Mouse (Mus musculus): Measurements from ENCODE around the gene Dgkg. TPM values are rescaled to one million over a fixed set of nuclear protein-coding genes. Genes with fewer than 3 reads are reported as not detected.

Gene Dgkg
- polyA plus RNA-seq, 1 experiment from 2014 or later = 0.08 TPM

DNA sequence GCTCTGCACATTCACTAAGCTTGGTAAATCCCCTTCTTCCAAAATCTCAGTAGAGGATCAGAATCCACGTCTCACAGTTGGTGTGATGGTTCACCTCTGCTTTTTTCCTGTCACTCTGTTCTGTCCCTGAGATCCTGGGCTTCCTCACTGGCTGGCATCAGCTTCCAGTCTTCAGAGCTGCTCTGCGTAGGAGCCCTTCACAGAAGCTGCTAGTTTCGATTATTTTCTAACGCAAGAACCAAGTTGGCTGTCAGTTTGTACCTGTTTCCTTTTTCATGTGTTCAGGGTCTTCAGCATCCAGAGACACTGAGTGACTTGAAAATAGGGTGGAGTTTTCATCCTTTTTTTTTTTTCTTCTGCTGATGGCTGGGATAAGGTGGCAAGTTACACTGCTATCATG is 15.0 kb downstream of the Dgkg start:
- WGBS = 70% methylated on average over 4 of the region's 4 CpGs
- no peaks in the 10 kb centered on the region for H3K36me3 ChIP-seq
- H3K4me3 ChIP-seq = no peak overlapping the region
- ATAC-seq (ENCODE audit: low FRiP score, low read depth) = no peak
- H3K9me3 ChIP-seq = no peaks in the 10 kb centered on the region
- no peak overlapping the region for H3K4me2 ChIP-seq (replicated peaks)
- no peak overlapping the region for H3K9ac ChIP-seq
- H3K4me1 ChIP-seq = no peaks in the 10 kb centered on the region
- no peaks in the 10 kb centered on the region for H3K27me3 ChIP-seq
- no peak overlapping the region for H3K27ac ChIP-seq

GRCm38 (mm10) chr16:22641588-22641987 is 15.4 kb downstream of the Dgkg start:
- 16% methylated on average over 9 of the region's 9 CpGs for WGBS
- Histone ChIP-seq H3K4me2 (replicated peaks) (no peak overlapping the region), H3K36me3 (no peaks in the 10 kb centered on the region), H3K27ac (no peak overlapping the region), H3K9me3 (no peaks in the 10 kb centered on the region), H3K9ac (no peak overlapping the region), H3K4me1 (no peaks in the 10 kb centered on the region), H3K4me3 (no peak overlapping the region), H3K27me3 (no peaks in the 10 kb centered on the region)
- ATAC-seq (ENCODE audit: low FRiP score, low read depth) = no peak

- H3K9me3 ChIP-seq = no peaks in the 10 kb centered on the region
- H3K36me3 ChIP-seq = no peaks in the 10 kb centered on the region
- no peak overlapping the region for H3K27ac ChIP-seq
- H3K4me3 ChIP-seq = no peak overlapping the region
- no peak overlapping the region for H3K4me2 ChIP-seq (replicated peaks)
- no peak overlapping the region for H3K9ac ChIP-seq
- no peaks in the 10 kb centered on the region for H3K27me3 ChIP-seq
- no peaks in the 10 kb centered on the region for H3K4me1 ChIP-seq
- ATAC-seq (ENCODE audit: low FRiP score, low read depth) = no peak
- 64% methylated on average over 3 of the region's 3 CpGs for WGBS
Measured at GRCm38 (mm10) chr16:22637311-22637710, 19.7 kb downstream of the Dgkg start.

GRCm38 (mm10) chr16:22635706-22636105 is 21.3 kb downstream of the Dgkg start:
- Histone ChIP-seq H3K4me2 (replicated peaks) (no peak overlapping the region), H3K27ac (no peak overlapping the region), H3K27me3 (no peaks in the 10 kb centered on the region), H3K4me3 (no peak overlapping the region), H3K9ac (no peak overlapping the region), H3K4me1 (no peaks in the 10 kb centered on the region), H3K9me3 (no peaks in the 10 kb centered on the region), H3K36me3 (no peaks in the 10 kb centered on the region)
- no peak for ATAC-seq (ENCODE audit: low FRiP score, low read depth)
- 59% methylated on average over 8 of the region's 8 CpGs for WGBS

DNA sequence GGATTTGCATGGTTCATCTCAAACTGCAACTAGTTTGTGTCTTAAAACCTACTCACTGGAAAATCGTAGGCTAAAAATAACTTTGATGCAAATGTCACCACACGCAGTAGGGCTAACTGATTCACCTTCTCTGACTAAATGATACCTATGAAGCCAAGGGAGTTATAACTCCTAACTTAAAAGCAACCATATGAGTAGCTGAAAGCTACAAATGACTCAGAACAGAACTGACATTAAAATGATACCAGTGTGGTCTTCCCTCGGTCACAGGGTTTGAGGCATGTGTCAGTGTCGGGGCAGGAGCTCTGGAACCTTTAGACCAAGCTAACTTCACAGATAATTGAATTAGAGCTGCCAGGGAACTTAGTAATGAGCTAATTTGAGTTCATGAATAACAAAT is 24.0 kb downstream of the Dgkg start:
- H3K4me1 ChIP-seq = no peaks in the 10 kb centered on the region
- H3K36me3 ChIP-seq = no peaks in the 10 kb centered on the region
- H3K4me3 ChIP-seq = no peak overlapping the region
- ATAC-seq (ENCODE audit: low FRiP score, low read depth) = no peak
- no peak overlapping the region for H3K27ac ChIP-seq
- no peak overlapping the region for H3K9ac ChIP-seq
- no peaks in the 10 kb centered on the region for H3K27me3 ChIP-seq
- no peaks in the 10 kb centered on the region for H3K9me3 ChIP-seq
- H3K4me2 ChIP-seq (replicated peaks) = no peak overlapping the region
- WGBS = 80% methylated on average over 4 of the region's 4 CpGs

- no peaks in the 10 kb centered on the region for H3K4me1 ChIP-seq
- no peak overlapping the region for H3K27ac ChIP-seq
- H3K36me3 ChIP-seq = no peaks in the 10 kb centered on the region
- H3K27me3 ChIP-seq = no peaks in the 10 kb centered on the region
- ATAC-seq (ENCODE audit: low FRiP score, low read depth) = no peak
- WGBS = 78% methylated on average over 4 of the region's 4 CpGs
- H3K9me3 ChIP-seq = no peaks in the 10 kb centered on the region
- no peak overlapping the region for H3K4me2 ChIP-seq (replicated peaks)
- no peak overlapping the region for H3K9ac ChIP-seq
- H3K4me3 ChIP-seq = no peak overlapping the region
Measured at GRCm38 (mm10) chr16:22630351-22630750, 26.7 kb downstream of the Dgkg start.

DNA sequence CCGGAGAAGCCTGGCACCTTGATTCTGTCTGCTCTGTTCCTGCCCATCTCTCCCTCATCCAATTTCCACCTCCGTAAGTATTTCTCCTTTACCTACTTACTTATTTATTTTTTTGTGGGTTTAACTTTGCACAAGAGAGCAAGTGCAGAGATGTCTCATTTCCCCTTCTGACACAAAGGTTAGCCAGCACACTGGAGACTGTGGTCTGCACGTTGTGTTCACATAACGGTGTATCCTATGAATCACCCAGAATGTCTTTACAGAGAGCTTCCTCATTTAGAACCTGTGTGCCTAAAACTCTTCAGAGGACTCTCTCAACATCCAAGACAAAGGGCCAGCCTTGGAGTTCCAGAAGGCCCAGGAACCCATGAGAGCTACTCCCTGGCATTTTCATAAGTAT is 27.1 kb downstream of the Dgkg start:
- WGBS = 83% methylated on average over 4 of the region's 4 CpGs
- H3K4me2 ChIP-seq (replicated peaks) = no peak overlapping the region
- H3K27me3 ChIP-seq = no peaks in the 10 kb centered on the region
- no peak overlapping the region for H3K4me3 ChIP-seq
- H3K9ac ChIP-seq = no peak overlapping the region
- no peaks in the 10 kb centered on the region for H3K4me1 ChIP-seq
- no peaks in the 10 kb centered on the region for H3K36me3 ChIP-seq
- no peak overlapping the region for H3K27ac ChIP-seq
- no peaks in the 10 kb centered on the region for H3K9me3 ChIP-seq
- no peak for ATAC-seq (ENCODE audit: low FRiP score, low read depth)

GRCm38 (mm10) chr16:22625987-22626386 is 31.0 kb downstream of the Dgkg start:
- no peaks in the 10 kb centered on the region for H3K27me3 ChIP-seq
- no peak overlapping the region for H3K4me3 ChIP-seq
- no peak overlapping the region for H3K27ac ChIP-seq
- no peak for ATAC-seq (ENCODE audit: low FRiP score, low read depth)
- H3K4me1 ChIP-seq = peaks cover 9% of the 10 kb centered on the region; the same call in 1 of the 2 replicates
- H3K4me2 ChIP-seq (replicated peaks) = no peak overlapping the region
- no peaks in the 10 kb centered on the region for H3K36me3 ChIP-seq
- 86% methylated on average over 5 of the region's 5 CpGs for WGBS
- no peak overlapping the region for H3K9ac ChIP-seq
- no peaks in the 10 kb centered on the region for H3K9me3 ChIP-seq

DNA sequence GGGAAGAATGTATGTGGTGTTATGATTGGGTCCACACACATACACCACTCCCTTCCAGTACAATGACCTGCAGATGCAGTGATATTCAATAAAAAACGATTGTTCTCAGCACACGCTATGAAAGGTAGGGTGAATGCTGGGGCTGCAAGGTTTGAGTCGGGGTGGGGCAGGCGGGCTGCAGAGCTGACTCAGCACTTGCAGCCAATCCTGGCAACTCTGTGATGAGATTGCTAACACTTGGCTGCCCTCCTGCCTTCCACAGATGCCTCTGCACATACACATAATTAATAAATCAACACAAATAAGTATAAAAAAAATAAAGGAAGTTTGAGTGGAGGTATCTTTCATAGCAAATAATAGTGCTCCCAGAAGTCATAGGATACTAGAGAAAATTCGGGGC is 31.6 kb downstream of the Dgkg start:
- Histone ChIP-seq H3K4me1 (peaks cover 9% of the 10 kb centered on the region; the same call in 1 of the 2 replicates), H3K27me3 (no peaks in the 10 kb centered on the region), H3K36me3 (no peaks in the 10 kb centered on the region), H3K9me3 (no peaks in the 10 kb centered on the region), H3K9ac (no peak overlapping the region), H3K4me2 (replicated peaks) (no peak overlapping the region), H3K4me3 (no peak overlapping the region), H3K27ac (no peak overlapping the region)
- ATAC-seq (ENCODE audit: low FRiP score, low read depth) = no peak
- WGBS = 65% methylated on average over 5 of the region's 5 CpGs

DNA sequence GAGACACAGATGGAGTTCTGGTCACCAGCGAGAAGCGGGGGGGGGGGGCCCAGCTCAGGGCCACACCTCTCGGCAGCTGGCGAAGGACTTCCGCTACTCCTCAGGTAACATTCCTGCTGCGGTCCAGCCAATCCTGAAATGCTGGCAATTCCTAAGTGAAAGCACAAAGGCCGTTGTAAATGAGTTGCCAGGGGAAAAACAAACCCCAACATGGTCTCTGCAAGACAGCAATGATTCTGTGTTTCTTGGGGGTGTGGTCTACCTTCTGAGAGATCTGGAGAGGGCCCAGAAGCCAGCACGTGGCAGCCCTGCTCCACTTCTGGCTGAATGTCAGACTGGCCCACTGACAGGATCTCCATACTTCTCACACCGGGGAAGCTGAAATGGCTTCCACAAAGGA is 34.7 kb downstream of the Dgkg start:
- H3K36me3 ChIP-seq = no peaks in the 10 kb centered on the region
- peaks cover 9% of the 10 kb centered on the region; the same call in 1 of the 2 replicates for H3K4me1 ChIP-seq
- ATAC-seq (ENCODE audit: low FRiP score, low read depth) = no peak
- H3K9me3 ChIP-seq = no peaks in the 10 kb centered on the region
- no peak overlapping the region for H3K9ac ChIP-seq
- peak overlapping the region; percentile 40 for H3K4me2 ChIP-seq (replicated peaks)
- no peaks in the 10 kb centered on the region for H3K27me3 ChIP-seq
- 21% methylated on average over 9 of the region's 9 CpGs for WGBS
- no peak overlapping the region for H3K27ac ChIP-seq
- H3K4me3 ChIP-seq = no peak overlapping the region

- Histone ChIP-seq H3K9me3 (no peaks in the 10 kb centered on the region), H3K4me2 (replicated peaks) (no peak overlapping the region), H3K27ac (no peak overlapping the region), H3K36me3 (no peaks in the 10 kb centered on the region), H3K4me3 (no peak overlapping the region), H3K27me3 (no peaks in the 10 kb centered on the region), H3K9ac (no peak overlapping the region), H3K4me1 (peaks cover 9% of the 10 kb centered on the region; the same call in 1 of the 2 replicates)
- ATAC-seq (ENCODE audit: low FRiP score, low read depth) = no peak
- 79% methylated on average over 13 of the region's 13 CpGs for WGBS
Measured at GRCm38 (mm10) chr16:22621299-22621920, 35.6 kb downstream of the Dgkg start.

- WGBS = 70% methylated on average over 8 of the region's 8 CpGs
- Histone ChIP-seq H3K36me3 (no peaks in the 10 kb centered on the region), H3K4me1 (peaks cover 9% of the 10 kb centered on the region; the same call in 1 of the 2 replicates), H3K9me3 (no peaks in the 10 kb centered on the region), H3K4me2 (replicated peaks) (no peak overlapping the region), H3K4me3 (no peak overlapping the region), H3K9ac (no peak overlapping the region), H3K27ac (no peak overlapping the region), H3K27me3 (no peaks in the 10 kb centered on the region)
- no peak for ATAC-seq (ENCODE audit: low FRiP score, low read depth)
Measured at GRCm38 (mm10) chr16:22618424-22619056, 38.5 kb downstream of the Dgkg start.

DNA sequence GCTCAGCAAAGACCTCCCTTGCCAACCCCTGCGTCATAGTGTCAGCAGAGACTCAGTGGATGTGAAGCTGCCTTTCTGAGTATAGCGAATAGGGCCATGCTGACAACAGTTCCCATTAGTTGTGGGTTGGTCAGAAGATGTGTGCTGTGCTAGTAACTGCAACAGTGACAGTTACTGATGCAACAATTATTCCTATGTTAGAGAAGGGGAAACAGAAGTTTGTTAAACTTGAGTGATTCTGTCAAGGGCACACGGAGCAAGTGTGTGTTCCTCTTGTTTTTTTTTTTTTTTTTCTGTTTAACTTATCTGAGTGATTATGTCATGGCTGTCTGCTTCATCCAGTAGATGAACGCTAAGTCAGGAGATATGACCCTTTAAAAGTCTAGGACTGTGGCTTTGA is 41.2 kb downstream of the Dgkg start:
- Histone ChIP-seq H3K27me3 (no peaks in the 10 kb centered on the region), H3K9ac (no peak overlapping the region), H3K36me3 (no peaks in the 10 kb centered on the region), H3K9me3 (no peaks in the 10 kb centered on the region), H3K4me2 (replicated peaks) (no peak overlapping the region), H3K27ac (no peak overlapping the region), H3K4me1 (no peaks in the 10 kb centered on the region), H3K4me3 (no peak overlapping the region)
- no peak for ATAC-seq (ENCODE audit: low FRiP score, low read depth)
- WGBS = 82% methylated on average over 4 of the region's 4 CpGs
